Mouse (Mus musculus): ENCODE results near the gene Pdlim7.

GRCm38 (mm10) chr13:55494257-55494656, 19.2 kb downstream of the Pdlim7 start:
- TF ChIP-seq CTCF (IDR thresholded peaks at IDR 0.05; ENCODE audit: low read depth, low read length) (no peak), POLR2A (IDR thresholded peaks at IDR 0.05; ENCODE audit: insufficient read depth, low read length) (no peak), EP300 (IDR thresholded peaks at IDR 0.05; ENCODE audit: insufficient read depth, low read depth, low read length) (no peak)
